Mouse (Mus musculus) myocyte (in vitro differentiated cells): Measurements from ENCODE around the gene Tubgcp4. TPM values are rescaled to one million over a fixed set of nuclear protein-coding genes. Genes with fewer than 3 reads are reported as not detected.
A peak's percentile ranks its signal among the peaks of the same experiment; 100 is the strongest.

Source experiments
- H3K27me3 ChIP-seq: one replicate; pipeline ENCODE4 v1.6.1; 2011; ENCODE audit not compliant: control insufficient read depth, insufficient read depth, insufficient read length
- H3K36me3 ChIP-seq: one replicate; pipeline ENCODE4 v1.6.1; 2011; ENCODE audit not compliant: control insufficient read depth, insufficient read depth
- H3K4me2 ChIP-seq: one replicate; pipeline ENCODE4 v1.6.1; 2011; ENCODE audit warnings: low read depth, control low read depth
- H3K4me3 ChIP-seq: one replicate; pipeline ENCODE4 v1.5.1; 2011; ENCODE audit warnings: mild to moderate bottlenecking, control low read depth, moderate library complexity
- H3K79me2 ChIP-seq: one replicate; pipeline ENCODE4 v1.6.1; 2011; ENCODE audit not compliant: control insufficient read depth, insufficient read depth
- H3ac ChIP-seq: one replicate; pipeline ENCODE4 v1.6.1; 2011; ENCODE audit not compliant: control insufficient read depth, insufficient read length
- CEBPB ChIP-seq: IDR thresholded peaks from 2 replicates; pipeline ENCODE4 v1.6.1; 2011; ENCODE audit warnings: mild to moderate bottlenecking, moderate library complexity; ENCODE audit not compliant: poor library complexity, insufficient read depth, severe bottlenecking
- E2F4 ChIP-seq: IDR thresholded peaks from one replicate; pipeline ENCODE4 v1.6.1; 2011; ENCODE audit warnings: mild to moderate bottlenecking, control low read depth, moderate library complexity; ENCODE audit not compliant: insufficient read depth
- MYOD1 ChIP-seq, 3 experiments: IDR thresholded peaks; one replicate each; pipeline ENCODE4 v1.6.1; 2011; ENCODE audit warnings: control low read depth in 2 of 3, low read depth in 2 of 3, mild to moderate bottlenecking in 2 of 3, moderate library complexity in 1 of 3; ENCODE audit not compliant: insufficient read length in 2 of 3, control insufficient read depth in 1 of 3
- MYOG ChIP-seq, 3 experiments: IDR thresholded peaks; one replicate each; pipeline ENCODE4 v1.6.1; 2011; ENCODE audit warnings: control low read depth in 2 of 3, low read depth in 2 of 3, mild to moderate bottlenecking in 2 of 3; ENCODE audit not compliant: insufficient read length in 2 of 3, control insufficient read depth in 1 of 3, insufficient read depth in 1 of 3
- POLR2A ChIP-seq: IDR thresholded peaks from one replicate; pipeline ENCODE4 v1.6.1; 2011; ENCODE audit warnings: low read depth, mild to moderate bottlenecking, control low read depth, moderate library complexity; ENCODE audit not compliant: insufficient read length
- POLR2AphosphoS2 ChIP-seq: IDR thresholded peaks from one replicate; pipeline ENCODE4 v1.6.1; 2011; ENCODE audit warnings: low read depth, control low read depth; ENCODE audit not compliant: insufficient read length
- REST ChIP-seq: IDR thresholded peaks from one replicate; pipeline ENCODE4 v1.6.1; 2011; ENCODE audit warnings: mild to moderate bottlenecking, control low read depth, moderate library complexity; ENCODE audit not compliant: insufficient read depth, insufficient read length
- SRF ChIP-seq: IDR thresholded peaks from one replicate; pipeline ENCODE4 v1.6.1; 2011; ENCODE audit warnings: low read depth; ENCODE audit not compliant: control insufficient read depth, insufficient read length
- TCF12 ChIP-seq: IDR thresholded peaks from one replicate; pipeline ENCODE4 v1.6.1; 2011; ENCODE audit warnings: mild to moderate bottlenecking, control low read depth; ENCODE audit not compliant: poor library complexity, insufficient read depth, severe bottlenecking
- TCF3 ChIP-seq: IDR thresholded peaks from one replicate; pipeline ENCODE4 v1.6.1; 2011; ENCODE audit warnings: low read depth, control low read depth; ENCODE audit not compliant: insufficient read length
- USF1 ChIP-seq: IDR thresholded peaks from one replicate; pipeline ENCODE4 v1.6.1; 2011; ENCODE audit warnings: low read depth, mild to moderate bottlenecking, control low read depth, moderate library complexity
- polyA plus RNA-seq: library from polyadenylated mRNA; unstranded; fragments of >200 nt; fragmentation: generic; extraction: Trizol; gene quantifications from one replicate; pipeline ENCODE4 v1.2.1, GENCODE M21; 2012; ENCODE audit warnings: missing spikeins

Gene Tubgcp4
- polyA plus RNA-seq, 1 experiment = 12.7 TPM

DNA sequence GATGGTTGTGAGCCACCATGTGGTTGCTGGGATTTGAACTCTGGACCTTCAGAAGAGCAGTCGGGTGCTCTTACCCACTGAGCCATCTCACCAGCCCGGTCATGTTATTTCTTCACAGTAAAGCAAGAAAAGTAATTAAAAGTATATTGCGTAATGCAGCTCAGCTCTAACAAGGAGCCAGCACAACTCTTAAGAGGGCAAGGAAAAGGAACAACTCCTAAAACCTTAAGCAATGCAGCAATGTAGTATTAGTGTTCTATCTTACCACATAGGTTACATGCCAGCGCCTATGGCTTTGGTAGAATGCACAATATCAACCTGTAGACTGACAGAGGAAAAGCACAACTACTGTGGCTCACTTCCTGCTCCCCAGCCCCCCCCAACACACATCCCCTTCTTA lies 33.1 kb upstream of the Tubgcp4 start:
- no peak overlapping the region for H3K4me3 ChIP-seq
- H3ac ChIP-seq = no peak overlapping the region
- H3K79me2 ChIP-seq = no peaks in the 10 kb centered on the region
- no peaks in the 10 kb centered on the region for H3K36me3 ChIP-seq
- H3K4me2 ChIP-seq = no peak overlapping the region
- TF ChIP-seq CEBPB = peak; percentile 47; the same call in 1 of the 2 replicates
- no peak for TF ChIP-seq USF1
- no peaks in the 10 kb centered on the region for H3K27me3 ChIP-seq

DNA sequence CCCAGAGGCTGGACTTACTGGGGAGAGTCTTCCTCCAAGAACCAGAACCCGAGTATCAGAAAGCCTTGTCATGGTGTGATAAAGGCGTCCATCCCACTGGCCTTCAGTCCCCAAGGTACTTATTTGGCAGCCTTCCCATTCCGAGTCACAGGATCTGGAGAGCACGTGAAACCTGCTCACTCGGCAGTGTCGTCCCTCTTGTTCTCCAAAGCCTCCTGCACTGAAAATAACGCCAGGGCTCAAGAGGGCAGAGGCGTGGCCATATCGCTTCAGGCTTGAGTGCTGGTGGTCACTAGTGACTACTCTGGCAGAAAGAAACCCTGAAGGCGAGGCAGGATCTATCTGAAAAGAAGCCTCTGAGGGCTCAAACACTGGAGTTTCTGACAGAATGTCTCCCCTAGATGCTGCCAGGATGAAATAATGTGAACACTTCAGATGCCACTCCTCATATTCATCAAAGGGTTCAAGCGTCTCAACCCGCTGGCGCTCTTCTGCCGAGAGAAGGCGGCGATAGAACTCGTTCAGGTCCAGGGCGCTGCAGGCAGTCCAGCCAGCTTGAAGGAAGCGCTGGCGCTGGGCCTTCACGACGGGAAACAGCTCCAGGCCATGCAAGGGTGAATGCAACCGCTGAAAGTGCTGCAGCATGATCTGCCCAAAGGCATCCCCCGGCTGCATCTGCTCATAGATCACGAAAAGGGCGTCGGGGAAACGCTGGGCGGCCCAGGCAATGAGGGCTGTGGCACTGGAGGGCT lies 31.0 kb upstream of the Tubgcp4 start:
- no peaks in the 10 kb centered on the region for H3K36me3 ChIP-seq
- no peak for TF ChIP-seq SRF
- no peak for TF ChIP-seq CEBPB
- no peak for TF ChIP-seq POLR2A
- TF ChIP-seq TCF12 = no peak
- no peak for TF ChIP-seq USF1

GRCm38 (mm10) chr2:121140018-121140882 lies 30.2 kb upstream of the Tubgcp4 start, which contains the start of the genes Adal and Lcmt2:
Gene Adal (plus strand): TSS chr2:121140428.
Gene Lcmt2 (minus strand): TSS chr2:121140653.
- Histone ChIP-seq H3K27me3 (no peaks in the 10 kb centered on the region), H3K79me2 (no peaks in the 10 kb centered on the region), H3K36me3 (no peaks in the 10 kb centered on the region), H3ac (peak within 1 kb of the TSS; percentile 90), H3K4me2 (peak within 1 kb of the TSS; percentile 74), H3K4me3 (peak within 1 kb of the TSS; percentile 26)
- peak; percentile 77 for TF ChIP-seq POLR2A
- TF ChIP-seq POLR2AphosphoS2 = peak; percentile 91
- TF ChIP-seq TCF3 = no peak

More for the DNA sequence above, 31.0 kb upstream of the Tubgcp4 start:
- Histone ChIP-seq H3K4me2 (peak overlapping the region; percentile 74), H3K4me3 (peak overlapping the region; percentile 26), H3ac (peak overlapping the region; percentile 90), H3K27me3 (no peaks in the 10 kb centered on the region), H3K79me2 (no peaks in the 10 kb centered on the region)

GRCm38 (mm10) chr2:121141216-121142035 lies 29.0 kb upstream of the Tubgcp4 start:
- Histone ChIP-seq H3K4me3 (peak overlapping the region; percentile 26), H3K36me3 (no peaks in the 10 kb centered on the region), H3K79me2 (no peaks in the 10 kb centered on the region), H3K4me2 (peak overlapping the region; percentile 74), H3K27me3 (no peaks in the 10 kb centered on the region), H3ac (no peak overlapping the region)
- no peak for TF ChIP-seq REST

- no peaks in the 10 kb centered on the region for H3K36me3 ChIP-seq
- no peak overlapping the region for H3K4me3 ChIP-seq
- H3ac ChIP-seq = no peak overlapping the region
- TF ChIP-seq MYOG (IDR thresholded peaks at IDR 0.05; ENCODE audit: control insufficient read depth in 1 of 3, insufficient read depth in 1 of 3, insufficient read length in 2 of 3, low read depth in 2 of 3) (no peak), USF1 (no peak), TCF12 (no peak)
- H3K4me2 ChIP-seq = no peak overlapping the region
- H3K27me3 ChIP-seq = no peaks in the 10 kb centered on the region
- H3K79me2 ChIP-seq = no peaks in the 10 kb centered on the region
Measured at GRCm38 (mm10) chr2:121142415-121142814, 28.0 kb upstream of the Tubgcp4 start.

DNA sequence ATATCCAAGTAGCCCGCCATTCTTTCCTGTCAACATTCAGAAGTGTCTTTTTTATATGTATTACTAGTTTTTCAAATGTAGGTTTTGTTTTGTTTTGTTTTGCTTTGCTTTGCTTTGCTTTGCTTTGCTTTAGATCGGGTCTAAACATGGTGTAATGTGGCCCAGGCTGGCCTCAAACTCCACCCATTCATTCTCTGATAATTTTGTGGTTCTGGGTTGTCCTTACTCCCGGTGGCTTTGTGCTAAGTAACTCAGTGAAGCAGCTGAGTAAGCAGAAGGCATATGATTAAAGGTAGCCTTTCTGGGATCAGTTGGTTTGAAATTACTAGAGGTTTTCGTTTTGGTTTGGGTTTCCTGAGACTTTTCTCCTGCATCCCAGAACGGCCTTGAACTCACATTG lies 20.8 kb upstream of the Tubgcp4 start:
- no peaks in the 10 kb centered on the region for H3K36me3 ChIP-seq
- no peak overlapping the region for H3ac ChIP-seq
- no peak overlapping the region for H3K4me2 ChIP-seq
- H3K4me3 ChIP-seq = no peak overlapping the region
- no peaks in the 10 kb centered on the region for H3K27me3 ChIP-seq
- H3K79me2 ChIP-seq = no peaks in the 10 kb centered on the region
- TF ChIP-seq E2F4 = no peak
- TF ChIP-seq USF1 = no peak
- TF ChIP-seq REST = no peak
- no peak for TF ChIP-seq POLR2AphosphoS2
- TF ChIP-seq TCF3 = no peak
- TF ChIP-seq TCF12 = no peak
- no peak for TF ChIP-seq MYOD1 (IDR thresholded peaks at IDR 0.05; ENCODE audit: control insufficient read depth in 1 of 3, insufficient read length in 2 of 3, low read depth in 2 of 3)
